Mouse (Mus musculus): ENCODE results near the gene Adarb2. TPM values are rescaled to one million over a fixed set of nuclear protein-coding genes. Genes with fewer than 3 reads are reported as not detected.

The Adarb2 gene
- polyA plus RNA-seq, 1 experiment from 2014 or later: not detected

- Histone ChIP-seq H3K9ac (replicated peaks; ENCODE audit: low read depth) (no peak overlapping the region), H3K9me3 (ENCODE audit: low read length) (no peaks in the 10 kb centered on the region), H3K27ac (ENCODE audit: low read length) (no peak overlapping the region), H3K27me3 (replicated peaks; ENCODE audit: insufficient read depth, low read length) (no peaks in the 10 kb centered on the region), H3K4me2 (replicated peaks; ENCODE audit: low read depth, low read length) (no peak overlapping the region), H3K4me3 (ENCODE audit: low read depth, low read length) (no peak overlapping the region), H3K4me1 (ENCODE audit: insufficient read depth, low read depth, low read length) (no peaks in the 10 kb centered on the region), H3K36me3 (ENCODE audit: insufficient read depth, low read length) (no peaks in the 10 kb centered on the region)
- no peak for ATAC-seq
- 56% methylated on average over 4 of the region's 4 CpGs for WGBS
- TF ChIP-seq EP300 (IDR thresholded peaks at IDR 0.05) (no peak), CTCF (IDR thresholded peaks at IDR 0.05) (peak; percentile 68)
- DNase-seq (ENCODE audit: low spot score): peak; percentile 35
Observed at GRCm38 (mm10) chr13:8780441-8780840, 577.8 kb downstream of the Adarb2 start.

- Histone ChIP-seq H3K4me3 (ENCODE audit: low read depth, low read length) (no peak overlapping the region), H3K9ac (replicated peaks; ENCODE audit: low read depth) (no peak overlapping the region), H3K36me3 (ENCODE audit: insufficient read depth, low read length) (no peaks in the 10 kb centered on the region), H3K4me2 (replicated peaks; ENCODE audit: low read depth, low read length) (no peak overlapping the region), H3K27ac (ENCODE audit: low read length) (no peak overlapping the region), H3K9me3 (ENCODE audit: low read length) (no peaks in the 10 kb centered on the region), H3K27me3 (replicated peaks; ENCODE audit: insufficient read depth, low read length) (no peaks in the 10 kb centered on the region), H3K4me1 (ENCODE audit: insufficient read depth, low read depth, low read length) (no peaks in the 10 kb centered on the region)
- no peak for TF ChIP-seq CTCF (IDR thresholded peaks at IDR 0.05)
- TF ChIP-seq EP300 (IDR thresholded peaks at IDR 0.05): no peak
- DNase-seq (ENCODE audit: low spot score) (no peak), ATAC-seq (no peak)
- 39% methylated on average over 4 of the region's 4 CpGs for WGBS
Observed at GRCm38 (mm10) chr13:8782636-8783035, 580.0 kb downstream of the Adarb2 start.

- TF ChIP-seq CTCF (IDR thresholded peaks at IDR 0.05) (no peak), EP300 (IDR thresholded peaks at IDR 0.05) (no peak)
- no peak overlapping the region for H3K4me2 ChIP-seq (replicated peaks; ENCODE audit: low read depth, low read length)
- no peak overlapping the region for H3K4me3 ChIP-seq (ENCODE audit: low read depth, low read length)
- no peak overlapping the region for H3K27ac ChIP-seq (ENCODE audit: low read length)
- no peaks in the 10 kb centered on the region for H3K9me3 ChIP-seq (ENCODE audit: low read length)
- ATAC-seq (no peak), DNase-seq (ENCODE audit: low spot score) (no peak)
- H3K9ac ChIP-seq (replicated peaks; ENCODE audit: low read depth): no peak overlapping the region
- WGBS: 70% methylated on average over 10 of the region's 10 CpGs
- no peaks in the 10 kb centered on the region for H3K4me1 ChIP-seq (ENCODE audit: insufficient read depth, low read depth, low read length)
- H3K36me3 ChIP-seq (ENCODE audit: insufficient read depth, low read length): no peaks in the 10 kb centered on the region
- no peaks in the 10 kb centered on the region for H3K27me3 ChIP-seq (replicated peaks; ENCODE audit: insufficient read depth, low read length)
Observed at GRCm38 (mm10) chr13:8783686-8784307, 581.1 kb downstream of the Adarb2 start.

GRCm38 (mm10) chr13:8784308-8785061 is 581.8 kb downstream of the Adarb2 start:
- no peak for ATAC-seq

GRCm38 (mm10) chr13:8785185-8785584 is 582.5 kb downstream of the Adarb2 start:
- no peak overlapping the region for H3K27ac ChIP-seq (ENCODE audit: low read length)
- no peaks in the 10 kb centered on the region for H3K27me3 ChIP-seq (replicated peaks; ENCODE audit: insufficient read depth, low read length)
- H3K9me3 ChIP-seq (ENCODE audit: low read length): no peaks in the 10 kb centered on the region
- 40% methylated on average over 9 of the region's 9 CpGs for WGBS
- ATAC-seq (no peak), DNase-seq (ENCODE audit: low spot score) (peak; percentile 69)
- H3K4me1 ChIP-seq (ENCODE audit: insufficient read depth, low read depth, low read length): no peaks in the 10 kb centered on the region
- no peak overlapping the region for H3K4me3 ChIP-seq (ENCODE audit: low read depth, low read length)
- no peaks in the 10 kb centered on the region for H3K36me3 ChIP-seq (ENCODE audit: insufficient read depth, low read length)
- no peak overlapping the region for H3K9ac ChIP-seq (replicated peaks; ENCODE audit: low read depth)
- TF ChIP-seq EP300 (IDR thresholded peaks at IDR 0.05) (no peak), CTCF (IDR thresholded peaks at IDR 0.05) (peak; percentile 83)
- H3K4me2 ChIP-seq (replicated peaks; ENCODE audit: low read depth, low read length): no peak overlapping the region

More at GRCm38 (mm10) chr13:8784308-8785061, 581.8 kb downstream of the Adarb2 start:
- no peaks in the 10 kb centered on the region for H3K36me3 ChIP-seq (ENCODE audit: insufficient read depth, low read length)
- no peak for TF ChIP-seq CTCF (IDR thresholded peaks at IDR 0.05)
- no peak for TF ChIP-seq EP300 (IDR thresholded peaks at IDR 0.05)
- WGBS: 67% methylated on average over 14 of the region's 14 CpGs
- no peak for DNase-seq (ENCODE audit: low spot score)
- no peaks in the 10 kb centered on the region for H3K27me3 ChIP-seq (replicated peaks; ENCODE audit: insufficient read depth, low read length)
- no peak overlapping the region for H3K27ac ChIP-seq (ENCODE audit: low read length)
- H3K4me1 ChIP-seq (ENCODE audit: insufficient read depth, low read depth, low read length): no peaks in the 10 kb centered on the region
- H3K4me2 ChIP-seq (replicated peaks; ENCODE audit: low read depth, low read length): no peak overlapping the region
- H3K4me3 ChIP-seq (ENCODE audit: low read depth, low read length): no peak overlapping the region
- H3K9ac ChIP-seq (replicated peaks; ENCODE audit: low read depth): no peak overlapping the region
- no peaks in the 10 kb centered on the region for H3K9me3 ChIP-seq (ENCODE audit: low read length)

GRCm38 (mm10) chr13:8793217-8793616 is 590.6 kb downstream of the Adarb2 start:
- TF ChIP-seq EP300 (IDR thresholded peaks at IDR 0.05) (no peak), CTCF (IDR thresholded peaks at IDR 0.05) (no peak)
- DNase-seq (ENCODE audit: low spot score) (no peak), ATAC-seq (no peak)
- WGBS: 53% methylated on average over 8 of the region's 8 CpGs
- Histone ChIP-seq H3K4me2 (replicated peaks; ENCODE audit: low read depth, low read length) (no peak overlapping the region), H3K27me3 (replicated peaks; ENCODE audit: insufficient read depth, low read length) (no peaks in the 10 kb centered on the region), H3K4me1 (ENCODE audit: insufficient read depth, low read depth, low read length) (no peaks in the 10 kb centered on the region), H3K36me3 (ENCODE audit: insufficient read depth, low read length) (no peaks in the 10 kb centered on the region), H3K4me3 (ENCODE audit: low read depth, low read length) (no peak overlapping the region), H3K9me3 (ENCODE audit: low read length) (no peaks in the 10 kb centered on the region), H3K9ac (replicated peaks; ENCODE audit: low read depth) (no peak overlapping the region), H3K27ac (ENCODE audit: low read length) (no peak overlapping the region)

Measured in lung, postnatal 0 days (tissue).